Mouse (Mus musculus) kidney, adult 2 months (tissue): ENCODE data around the gene Psmd9.

Source experiments
- CTCF ChIP-seq: fragments of 200-500 bp; conservative IDR thresholded peaks from 2 replicates; pipeline ENCODE4 v1.5.1; 2011; ENCODE audit warnings: low read depth, mild to moderate bottlenecking, control low read depth, low read length, moderate library complexity, mixed read lengths; ENCODE audit not compliant: insufficient read depth, insufficient read length
- POLR2A ChIP-seq: fragments of 200-500 bp; IDR thresholded peaks from one replicate; pipeline ENCODE4 v1.6.1; 2011; ENCODE audit warnings: low read depth, low read length, control low read depth

DNA sequence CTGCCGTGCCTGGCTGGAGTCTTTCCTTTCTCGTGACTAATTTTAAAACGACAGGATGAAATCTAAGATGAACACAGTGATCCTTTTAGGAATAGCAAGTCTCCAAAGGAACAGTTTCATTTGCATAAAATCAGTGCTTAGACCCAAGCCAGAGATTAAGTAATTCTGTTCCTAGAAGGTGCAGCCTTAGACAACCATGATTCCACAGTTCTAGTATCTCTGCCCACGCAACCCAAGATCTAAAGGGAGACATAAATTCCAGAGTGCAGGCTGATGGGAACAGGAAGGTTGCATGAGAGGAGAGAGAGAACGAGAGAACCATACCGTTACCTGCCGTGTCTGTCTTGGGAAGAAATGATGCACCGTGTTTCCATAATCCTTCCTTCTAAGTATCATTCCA lies 91.5 kb downstream of the Psmd9 start:
- TF ChIP-seq POLR2A (no peak), CTCF (no peak)
